Mouse (Mus musculus): Measurements from ENCODE around the gene Olfr1370.
"Not testable (repeated sequence)": the region's sequence is repeated elsewhere in the genome, so short reads cannot be mapped to it uniquely, and the experiment has no call there.

GRCm38 (mm10) chr13:21111183-21111582 is 36.4 kb upstream of the Olfr1370 start, which contains the start of gene Olfr1369-ps1:
- TF ChIP-seq CTCF (IDR thresholded peaks at IDR 0.05; ENCODE audit: low read depth, low read length); POLR2A (IDR thresholded peaks at IDR 0.05; ENCODE audit: extremely low read depth, insufficient read depth, low read length): not testable (repeated sequence)

Measured in liver, adult 2 months (tissue).